Mouse (Mus musculus): ENCODE results near the gene Rnps1. TPM values are rescaled to one million over a fixed set of nuclear protein-coding genes. Genes with fewer than 3 reads are reported as not detected.

Rnps1 gene
- total and polyA plus RNA-seq, 3 experiments = 160 to 288 (median 255) TPM

DNA sequence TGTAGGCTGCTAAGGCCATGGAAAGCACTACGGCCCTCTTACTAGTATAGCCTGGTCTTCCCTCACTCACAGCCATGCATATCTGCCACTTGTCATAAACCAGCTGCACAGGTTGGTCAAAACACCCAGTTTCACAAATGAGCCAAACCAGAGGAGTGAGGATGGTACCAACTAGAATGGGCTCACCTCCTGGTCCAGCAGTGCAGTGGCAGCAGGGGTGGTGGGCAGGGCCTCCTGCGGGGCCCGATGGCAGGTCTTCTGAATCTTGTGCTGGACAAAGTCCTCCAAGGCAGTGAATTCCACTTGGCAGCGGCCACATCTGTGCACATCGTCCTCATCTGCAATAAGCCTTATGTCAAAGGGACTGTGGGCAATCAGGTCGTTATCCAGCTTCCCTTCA is 36.9 kb downstream of the Rnps1 start:
- in situ Hi-C loops (cut with MboI; ENCODE audit: low pct_ligation_motif_present, low pct_unique_long_range_greater_than_20kb, low sequenced_read_pairs) = no loop called here
- H3K36me3 ChIP-seq (replicated peaks in 1 of 2; ENCODE audit: control insufficient read depth in 1 of 2, insufficient read depth in 1 of 2, low read length in 1 of 2) = peaks cover 48 to 63% of the 10 kb centered on the region in 2 experiments
- dilution Hi-C loops (cut with MboI; ENCODE audit: extremely low pct_ligation_motif_present, extremely low pct_unique_long_range_greater_than_20kb, low sequenced_read_pairs) = no loop called here

DNA sequence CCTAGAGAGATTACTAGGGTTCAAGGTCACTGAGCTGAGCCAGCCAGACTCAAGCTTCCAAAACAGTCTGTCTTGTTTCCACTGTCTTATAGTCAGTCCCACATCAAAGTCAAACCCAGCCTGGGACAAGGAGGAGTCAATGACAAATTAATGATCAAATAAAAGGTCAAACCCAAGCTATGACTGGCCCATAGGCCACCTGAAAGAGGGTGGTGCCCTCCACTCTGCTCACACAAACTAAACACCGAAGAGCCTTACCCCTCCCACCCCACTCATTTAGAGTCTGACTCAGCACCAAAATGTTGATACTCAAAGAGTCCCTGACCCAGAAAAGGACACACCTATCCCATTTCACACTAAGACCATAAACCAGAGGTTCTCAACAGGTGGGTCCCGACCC is 39.0 kb downstream of the Rnps1 start:
- no peaks in the 10 kb centered on the region for H3K9me3 ChIP-seq (replicated peaks; ENCODE audit: low read length)
- no peak for DNase-seq (ENCODE audit: extremely low read depth)
- no peak overlapping the region for H3K27ac ChIP-seq (ENCODE audit: insufficient read depth, low read depth)
- in situ Hi-C loops (cut with MboI; ENCODE audit: low pct_ligation_motif_present, low pct_unique_long_range_greater_than_20kb, low sequenced_read_pairs) = no loop called here
- dilution Hi-C loops (cut with MboI; ENCODE audit: extremely low pct_ligation_motif_present, extremely low pct_unique_long_range_greater_than_20kb, low sequenced_read_pairs) = no loop called here
- H3K4me3 ChIP-seq (replicated peaks in 1 of 3; ENCODE audit: low read depth in 2 of 3, low read length in 2 of 3, poor library complexity in 1 of 3) = no peak overlapping the region
- H3K4me2 ChIP-seq (ENCODE audit: insufficient read depth, low read depth, poor library complexity, severe bottlenecking) = no peak overlapping the region; the same call in 1 of the 2 replicates
- no peak overlapping the region for H3K9ac ChIP-seq (ENCODE audit: insufficient read depth, low read depth)
- H3K27me3 ChIP-seq (replicated peaks) = no peaks in the 10 kb centered on the region
- H3K36me3 ChIP-seq (replicated peaks in 1 of 2; ENCODE audit: control insufficient read depth in 1 of 2, insufficient read depth in 1 of 2, low read length in 1 of 2) = peaks cover 28 to 41% of the 10 kb centered on the region in 2 experiments
- TF ChIP-seq E2F4 (IDR thresholded peaks at IDR 0.05; ENCODE audit: insufficient replicate concordance, low read depth, low read length) (no peak), JUND (conservative IDR thresholded peaks at IDR 0.05; ENCODE audit: low read depth, low read length) (no peak), SIN3A (IDR thresholded peaks at IDR 0.05; ENCODE audit: low read length) (no peak)
- peaks cover 3 to 27% of the 10 kb centered on the region in 2 experiments; a peak in 3 of 4 replicates for H3K4me1 ChIP-seq (ENCODE audit: control insufficient read depth in 1 of 2, insufficient read depth in 2 of 2)
- H3K79me2 ChIP-seq (replicated peaks; ENCODE audit: control insufficient read depth, extremely low read depth, insufficient read depth, poor library complexity, severe bottlenecking) = peaks cover 15% of the 10 kb centered on the region

More for the DNA sequence above, 36.9 kb downstream of the Rnps1 start:
- H3K4me1 ChIP-seq (ENCODE audit: control insufficient read depth in 1 of 2, insufficient read depth in 2 of 2) = peaks cover 3 to 45% of the 10 kb centered on the region in 2 experiments; a peak in 3 of 4 replicates
- no peak overlapping the region for H3K9ac ChIP-seq (ENCODE audit: insufficient read depth, low read depth)
- no peak for DNase-seq (ENCODE audit: extremely low read depth)
- H3K27ac ChIP-seq (ENCODE audit: insufficient read depth, low read depth) = no peak overlapping the region
- peaks cover 15% of the 10 kb centered on the region for H3K79me2 ChIP-seq (replicated peaks; ENCODE audit: control insufficient read depth, extremely low read depth, insufficient read depth, poor library complexity, severe bottlenecking)
- no peaks in the 10 kb centered on the region for H3K27me3 ChIP-seq (replicated peaks)
- H3K4me3 ChIP-seq (replicated peaks in 1 of 3; ENCODE audit: low read depth in 2 of 3, low read length in 2 of 3, poor library complexity in 1 of 3) = no peak overlapping the region
- TF ChIP-seq EP300 (IDR thresholded peaks at IDR 0.05; ENCODE audit: low read length) (no peak), BHLHE40 (IDR thresholded peaks at IDR 0.05; ENCODE audit: low read depth, low read length) (no peak), MEF2A (IDR thresholded peaks at IDR 0.05; ENCODE audit: borderline replicate concordance, low read depth, low read length) (no peak), HCFC1 (IDR thresholded peaks at IDR 0.05; ENCODE audit: low read depth, low read length) (no peak), CHD2 (IDR thresholded peaks at IDR 0.05; ENCODE audit: low read length) (no peak), ZNF384 (IDR thresholded peaks at IDR 0.05; ENCODE audit: low read depth, low read length) (no peak), JUND (conservative IDR thresholded peaks at IDR 0.05; ENCODE audit: low read depth, low read length) (no peak), MAZ (IDR thresholded peaks at IDR 0.05; ENCODE audit: low read depth, low read length) (no peak), ZMIZ1 (IDR thresholded peaks at IDR 0.05; ENCODE audit: low read depth, low read length) (no peak), KAT2A (IDR thresholded peaks at IDR 0.05; ENCODE audit: insufficient replicate concordance, low read length) (no peak), MYC (IDR thresholded peaks at IDR 0.05; ENCODE audit: low read depth, low read length) (no peak), USF1 (IDR thresholded peaks at IDR 0.05; ENCODE audit: low read depth, low read length) (no peak), POLR2A (IDR thresholded peaks at IDR 0.05; ENCODE audit: low read depth, low read length) (no peak), ELF1 (IDR thresholded peaks at IDR 0.05; ENCODE audit: low read depth, low read length) (no peak)
- H3K9me3 ChIP-seq (replicated peaks; ENCODE audit: low read length) = no peaks in the 10 kb centered on the region
- no peak overlapping the region for H3K4me2 ChIP-seq (ENCODE audit: insufficient read depth, low read depth, poor library complexity, severe bottlenecking)
